Mouse (Mus musculus) kidney, postnatal 0 days (tissue): Measurements from ENCODE around the gene Prkra. TPM values are rescaled to one million over a fixed set of nuclear protein-coding genes. Genes with fewer than 3 reads are reported as not detected.
"Not testable (repeated sequence)": the region's sequence is repeated elsewhere in the genome, so short reads cannot be mapped to it uniquely, and the experiment has no call there.

ENCODE experiments used
- ATAC-seq: fragments of 200-750 bp; cut with Nextera tagmentation; replicated peaks from 2 replicates; pipeline ENCODE4 v1.8.0; 2017; ENCODE audit warnings: low read depth, moderate number of reproducible peaks, moderate TSS enrichment, moderate library complexity; ENCODE audit not compliant: low FRiP score
- DNase-seq: peaks from one replicate; pipeline ENCODE4 v3.0.0-alpha.2; 2016; ENCODE audit warnings: low spot score
- H3K27ac ChIP-seq: fragments of 300-500 bp; sonication (generic); 2 replicates; pipeline ENCODE4 v1.5.1; 2014; ENCODE audit warnings: mild to moderate bottlenecking
- H3K27me3 ChIP-seq: fragments of 300-500 bp; sonication (generic); 2 replicates; pipeline ENCODE4 v1.6.1; 2014; ENCODE audit warnings: low read length, mixed read lengths; ENCODE audit not compliant: insufficient read depth
- H3K36me3 ChIP-seq: fragments of 300-500 bp; sonication (generic); 2 replicates; pipeline ENCODE4 v1.6.1; 2014; ENCODE audit warnings: low read length, mixed read lengths; ENCODE audit not compliant: insufficient read depth
- H3K4me1 ChIP-seq: fragments of 300-500 bp; sonication (generic); replicated peaks from 2 replicates; pipeline ENCODE4 v1.6.1; 2014; ENCODE audit warnings: antibody characterized with exemption, low read length, mixed read lengths; ENCODE audit not compliant: insufficient read depth
- H3K4me2 ChIP-seq: fragments of 300-500 bp; sonication (generic); 2 replicates; pipeline ENCODE4 v1.6.1; 2014; ENCODE audit warnings: mild to moderate bottlenecking, low read length, moderate library complexity, mixed read lengths
- H3K4me3 ChIP-seq: fragments of 300-500 bp; sonication (generic); replicated peaks from 2 replicates; pipeline ENCODE4 v1.5.1; 2014; ENCODE audit warnings: low read depth, low read length
- H3K9ac ChIP-seq: fragments of 300-500 bp; sonication (generic); 2 replicates; pipeline ENCODE4 v1.6.1; 2014; ENCODE audit warnings: low read depth, low read length
- H3K9me3 ChIP-seq: fragments of 300-500 bp; sonication (generic); replicated peaks from 2 replicates; pipeline ENCODE4 v1.6.1; 2016; ENCODE audit warnings: low read length, inconsistent platforms, mixed read lengths
- CTCF ChIP-seq: IDR thresholded peaks from 2 replicates; pipeline ENCODE4 v1.5.1; 2016; ENCODE audit warnings: antibody characterized with exemption, low read depth, mild to moderate bottlenecking, moderate library complexity
- WGBS: fragments of 180-500 bp; shearing (Covaris S2); extraction: QIAGEN DNeasy Blood & Tissue Kit; methylation state at CpG from one replicate; pipeline ENCODE4 v1.1.7; 2014; 5-methylcytosine and 5-hydroxymethylcytosine counted together
- polyA plus RNA-seq: library from polyadenylated mRNA; unstranded; fragments of >200 nt; fragmentation: Nextera tagmentation; extraction: Ambion mirVana; gene quantifications from 2 replicates; pipeline ENCODE4 v1.2.1, GENCODE M21; 2015

Gene Prkra
- polyA plus RNA-seq, 1 experiment from 2014 or later: 61.3 TPM

DNA sequence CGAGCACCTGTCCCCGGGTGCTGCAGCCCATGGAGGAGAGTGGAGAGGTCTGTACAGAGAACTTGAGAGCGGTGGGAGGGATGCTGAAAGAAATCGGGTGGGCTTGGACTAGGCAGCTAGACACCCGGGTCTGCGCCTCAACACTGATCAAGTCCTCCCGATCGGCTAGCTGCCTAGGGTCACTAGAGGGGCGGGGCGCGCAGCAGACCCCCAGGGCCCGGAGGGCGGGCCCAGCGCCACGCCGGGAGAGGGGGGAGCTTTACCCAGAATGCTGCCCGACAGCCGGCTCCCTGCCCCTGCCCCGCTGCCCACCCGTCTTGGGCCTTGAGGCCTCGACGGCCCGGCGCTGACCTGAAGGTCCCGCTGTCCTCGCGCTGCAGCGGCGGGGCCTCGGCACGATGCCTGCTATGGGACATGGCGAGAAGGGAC, 360 bp downstream of the Prkra start:
- Histone ChIP-seq H3K27ac (peak overlapping the region; percentile 93), H3K4me2 (peak overlapping the region; percentile 90), H3K9me3 (no peaks in the 10 kb centered on the region), H3K27me3 (no peaks in the 10 kb centered on the region), H3K4me1 (peaks cover 5% of the 10 kb centered on the region; the same call in 1 of the 2 replicates), H3K36me3 (0 out of 2 replicates have a peak, but pooled peaks cover under 1% of the 10 kb centered on the region), H3K4me3 (peak overlapping the region; percentile 78), H3K9ac (peak overlapping the region; percentile 88)
- no peak for TF ChIP-seq CTCF
- DNase-seq: peak; percentile 62
- peak; percentile 59 for ATAC-seq
- under 1% methylated on average over 29 of the region's 32 CpGs for WGBS

DNA sequence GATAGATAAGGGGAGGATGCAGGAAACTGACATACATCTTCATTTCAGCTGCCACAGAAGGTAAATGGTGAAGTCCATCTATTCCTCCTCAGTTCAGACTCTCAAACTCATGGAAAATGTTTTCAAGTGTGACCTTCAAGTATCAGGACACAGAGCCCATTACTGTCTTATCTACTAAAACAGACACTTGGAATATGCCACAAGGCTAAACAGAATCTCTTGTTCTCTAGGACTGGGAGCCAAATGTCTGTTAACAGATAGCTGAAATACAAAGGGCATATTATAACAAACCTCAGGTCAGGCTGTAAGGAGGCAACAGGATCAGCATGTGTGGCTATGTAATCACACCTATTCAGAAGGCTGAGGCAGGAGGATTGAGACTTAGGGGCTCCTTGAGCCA, 4.0 kb downstream of the Prkra start:
- ATAC-seq (no peak), DNase-seq (no peak)
- peaks cover 22% of the 10 kb centered on the region for H3K36me3 ChIP-seq
- H3K9ac ChIP-seq: no peak overlapping the region
- H3K27ac ChIP-seq: no peak overlapping the region
- H3K4me1 ChIP-seq: peaks cover 3% of the 10 kb centered on the region; the same call in 1 of the 2 replicates
- H3K4me2 ChIP-seq: no peak overlapping the region
- H3K9me3 ChIP-seq: no peaks in the 10 kb centered on the region
- TF ChIP-seq CTCF: no peak
- no peak overlapping the region for H3K4me3 ChIP-seq
- no peaks in the 10 kb centered on the region for H3K27me3 ChIP-seq

DNA sequence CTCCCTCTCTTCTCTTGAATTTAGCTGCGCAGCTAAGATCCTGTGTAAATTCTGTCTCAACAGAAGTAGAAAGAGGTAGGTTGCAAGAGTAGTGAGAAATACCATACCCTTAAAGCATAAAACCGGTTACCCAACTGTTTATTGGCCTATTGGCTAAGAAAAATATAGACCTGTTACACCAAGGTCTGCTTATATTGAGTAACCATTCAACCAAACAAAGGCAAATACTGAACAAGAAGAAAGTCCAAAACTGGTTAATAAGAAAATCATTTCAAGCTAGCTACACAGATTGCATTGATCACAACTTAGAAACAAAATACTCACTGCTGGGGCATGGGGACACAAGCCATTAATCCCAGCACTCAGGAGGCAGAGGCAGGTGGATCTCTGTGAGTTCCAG, 8.2 kb downstream of the Prkra start:
- H3K4me2 ChIP-seq: no peak overlapping the region
- H3K27ac ChIP-seq: no peak overlapping the region
- H3K36me3 ChIP-seq: peaks cover 42% of the 10 kb centered on the region
- 92% methylated on average over 2 of the region's 2 CpGs for WGBS
- H3K9me3 ChIP-seq: no peaks in the 10 kb centered on the region
- H3K4me1 ChIP-seq: no peaks in the 10 kb centered on the region
- ATAC-seq: no peak
- H3K4me3 ChIP-seq: no peak overlapping the region
- H3K27me3 ChIP-seq: no peaks in the 10 kb centered on the region
- H3K9ac ChIP-seq: no peak overlapping the region
- TF ChIP-seq CTCF: no peak
- no peak for DNase-seq

DNA sequence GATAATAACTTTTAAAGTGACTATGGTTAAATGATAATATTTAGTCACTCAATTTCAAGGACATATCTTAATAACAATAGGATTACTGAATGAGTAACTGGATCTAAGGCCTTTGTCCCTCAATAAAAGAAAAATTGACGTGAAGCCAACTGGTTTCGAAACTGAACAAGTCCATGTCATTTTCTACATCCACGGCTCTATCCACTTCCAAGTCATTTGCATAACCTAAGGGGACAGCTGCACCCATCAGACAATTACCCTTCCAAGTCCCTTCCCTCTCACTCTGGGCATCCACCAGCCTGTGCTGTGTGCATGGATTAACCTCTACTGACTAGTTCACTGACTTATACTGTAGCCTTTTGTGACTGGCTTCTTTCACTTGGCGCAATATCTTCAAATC, 16.2 kb downstream of the Prkra start:
- 92% methylated on average over 4 of the region's 4 CpGs for WGBS
- Histone ChIP-seq H3K27ac (no peak overlapping the region), H3K4me1 (no peaks in the 10 kb centered on the region), H3K4me3 (no peak overlapping the region), H3K9me3 (no peaks in the 10 kb centered on the region), H3K36me3 (peaks cover 63% of the 10 kb centered on the region), H3K9ac (no peak overlapping the region), H3K4me2 (no peak overlapping the region), H3K27me3 (no peaks in the 10 kb centered on the region)
- no peak for TF ChIP-seq CTCF
- DNase-seq (no peak), ATAC-seq (no peak)

DNA sequence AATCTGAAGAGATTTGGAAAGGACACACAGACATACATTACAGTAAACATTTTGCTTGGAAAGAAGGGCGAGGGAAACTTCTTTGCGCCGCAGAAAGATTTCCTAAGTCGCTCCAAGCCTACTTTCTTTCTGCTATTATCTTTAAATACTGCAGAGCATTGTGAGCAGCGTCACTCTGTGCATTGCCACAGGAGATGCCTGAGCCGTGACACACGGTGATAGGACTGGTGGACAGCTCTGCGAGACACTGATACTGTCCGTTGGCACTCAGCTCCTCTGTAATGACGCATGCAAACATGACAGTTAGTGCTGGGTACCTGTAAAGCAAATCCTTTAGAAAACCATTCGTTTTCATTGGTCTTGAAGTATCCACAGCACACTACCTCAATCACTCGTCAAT, 17.5 kb downstream of the Prkra start:
- H3K36me3 ChIP-seq: peaks cover 54% of the 10 kb centered on the region
- H3K27ac ChIP-seq: no peak overlapping the region
- no peaks in the 10 kb centered on the region for H3K9me3 ChIP-seq
- no peak overlapping the region for H3K9ac ChIP-seq
- H3K4me3 ChIP-seq: no peak overlapping the region
- H3K27me3 ChIP-seq: no peaks in the 10 kb centered on the region
- WGBS: 94% methylated on average over 12 of the region's 12 CpGs
- H3K4me1 ChIP-seq: no peaks in the 10 kb centered on the region
- no peak overlapping the region for H3K4me2 ChIP-seq
- ATAC-seq: no peak
- no peak for DNase-seq
- TF ChIP-seq CTCF: no peak

DNA sequence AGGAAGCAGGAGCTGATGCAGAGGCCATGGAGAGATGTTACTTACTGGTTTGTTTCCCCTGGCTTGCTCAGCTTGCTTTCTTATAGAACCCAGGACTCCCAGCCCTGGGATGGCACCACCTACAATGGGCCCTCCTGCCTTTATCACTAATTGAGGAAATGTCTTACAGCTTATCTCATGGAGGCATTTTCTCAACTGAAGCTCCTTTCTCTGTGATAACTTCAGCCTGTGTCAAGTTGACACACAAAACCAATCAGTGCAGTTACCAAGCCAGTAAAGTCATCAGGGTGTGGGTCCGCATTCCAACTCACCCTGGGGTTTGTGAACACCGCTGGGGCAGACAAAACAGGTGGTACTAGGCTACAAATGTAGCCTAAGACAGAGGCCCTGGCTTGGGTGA, 25.5 kb downstream of the Prkra start:
- not testable (repeated sequence) for H3K27ac ChIP-seq, DNase-seq, H3K9ac ChIP-seq, H3K4me3 ChIP-seq, ATAC-seq, H3K4me2 ChIP-seq, H3K9me3 ChIP-seq, H3K27me3 ChIP-seq, H3K4me1 ChIP-seq
- H3K36me3 ChIP-seq: peaks cover 20% of the 10 kb centered on the region
- WGBS: 93% methylated on average over 2 of the region's 2 CpGs

DNA sequence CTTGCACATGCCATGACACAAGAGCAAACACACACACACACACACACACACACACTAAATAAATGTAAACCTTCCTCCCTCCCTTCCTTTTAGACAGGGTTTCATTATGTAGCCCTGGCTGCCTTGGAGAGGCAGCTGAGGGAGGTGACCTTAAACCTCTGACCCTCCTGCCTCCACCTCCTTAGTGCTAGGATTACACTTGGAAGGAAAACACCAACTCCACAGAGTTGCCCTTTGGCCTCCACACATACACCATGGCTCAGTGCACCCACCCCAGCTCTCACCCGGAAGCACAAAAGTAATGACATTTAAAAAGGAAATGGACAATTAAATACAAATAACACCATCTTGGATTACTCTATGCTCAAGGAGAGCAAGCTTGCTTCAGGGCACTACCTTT, 26.1 kb downstream of the Prkra start:
- WGBS: 24% methylated on average over 1 of the region's 1 CpGs

More for the DNA sequence above, 26.1 kb downstream of the Prkra start:
- no peak overlapping the region for H3K4me2 ChIP-seq
- DNase-seq (no peak), ATAC-seq (no peak)
- no peaks in the 10 kb centered on the region for H3K27me3 ChIP-seq
- no peak overlapping the region for H3K9ac ChIP-seq
- TF ChIP-seq CTCF: no peak
- peaks cover 14% of the 10 kb centered on the region; the same call in 1 of the 2 replicates for H3K36me3 ChIP-seq
- no peak overlapping the region for H3K27ac ChIP-seq
- no peaks in the 10 kb centered on the region for H3K9me3 ChIP-seq
- no peak overlapping the region for H3K4me3 ChIP-seq
- no peaks in the 10 kb centered on the region for H3K4me1 ChIP-seq
